Mouse (Mus musculus): ENCODE data around the gene Foxd2.

GRCm38 (mm10) chr4:114869765-114870490 lies 38.7 kb downstream of the Foxd2 start:
- TF ChIP-seq CTCF (IDR thresholded peaks at IDR 0.05; ENCODE audit: extremely low read depth, insufficient read length, insufficient replicate concordance, low read depth, low read length) = no peak
- TF ChIP-seq POLR2A (IDR thresholded peaks at IDR 0.05; ENCODE audit: low read depth, low read length) = no peak

All from small intestine, adult 2 months (tissue).